Mouse (Mus musculus) midbrain, postnatal 0 days (tissue): ENCODE results near the gene Stxbp4. TPM values are rescaled to one million over a fixed set of nuclear protein-coding genes. Genes with fewer than 3 reads are reported as not detected.

Source experiments
- ATAC-seq: fragments of 200-750 bp; cut with Nextera tagmentation; 2 replicates; pipeline ENCODE4 v1.8.0; 2017; ENCODE audit warnings: moderate number of reproducible peaks, mild to moderate bottlenecking, moderate TSS enrichment, moderate library complexity; ENCODE audit not compliant: low FRiP score
- DNase-seq: peaks from one replicate; pipeline ENCODE4 v3.0.0-alpha.2; 2015; ENCODE audit warnings: low spot score
- H3K27ac ChIP-seq: fragments of 300-500 bp; sonication (generic); 2 replicates; pipeline ENCODE4 v1.5.1; 2014; ENCODE audit warnings: low read depth, mild to moderate bottlenecking, low read length, mixed read lengths
- H3K27me3 ChIP-seq: fragments of 300-500 bp; sonication (generic); 2 replicates; pipeline ENCODE4 v1.6.1; 2014; ENCODE audit warnings: low read length, control low read depth, mixed read lengths; ENCODE audit not compliant: insufficient read depth
- H3K36me3 ChIP-seq: fragments of 300-500 bp; sonication (generic); 2 replicates; pipeline ENCODE4 v1.6.1; 2014; ENCODE audit warnings: low read length, control low read depth, mixed read lengths; ENCODE audit not compliant: insufficient read depth
- H3K4me1 ChIP-seq: fragments of 300-500 bp; sonication (generic); 2 replicates; pipeline ENCODE4 v1.6.1; 2014; ENCODE audit warnings: mild to moderate bottlenecking, control low read depth, antibody characterized with exemption, low read length, mixed read lengths; ENCODE audit not compliant: insufficient read depth
- H3K4me2 ChIP-seq: fragments of 300-500 bp; sonication (generic); 2 replicates; pipeline ENCODE4 v1.6.1; 2014; ENCODE audit warnings: low read depth, mild to moderate bottlenecking, low read length, mixed read lengths; ENCODE audit not compliant: poor library complexity, severe bottlenecking
- H3K4me3 ChIP-seq: fragments of 300-500 bp; sonication (generic); 2 replicates; pipeline ENCODE4 v1.5.1; 2014; ENCODE audit warnings: low read depth, mild to moderate bottlenecking, low read length, moderate library complexity
- H3K9ac ChIP-seq: fragments of 300-500 bp; sonication (generic); replicated peaks from 2 replicates; pipeline ENCODE4 v1.6.1; 2014; ENCODE audit warnings: mild to moderate bottlenecking, low read length, moderate library complexity, mixed read lengths; ENCODE audit not compliant: poor library complexity, severe bottlenecking
- H3K9me3 ChIP-seq: fragments of 300-500 bp; sonication (generic); 2 replicates; pipeline ENCODE4 v1.6.1; 2016; ENCODE audit warnings: low read length, control low read depth
- CTCF ChIP-seq: IDR thresholded peaks from 2 replicates; pipeline ENCODE4 v1.5.1; 2016; ENCODE audit warnings: antibody characterized with exemption, mild to moderate bottlenecking
- WGBS: fragments of 180-500 bp; shearing (Covaris S2); extraction: QIAGEN DNeasy Blood & Tissue Kit; methylation state at CpG from one replicate; pipeline ENCODE4 v1.1.7; 2014; 5-methylcytosine and 5-hydroxymethylcytosine counted together
- polyA plus RNA-seq: library from polyadenylated mRNA; unstranded; fragments of >200 nt; fragmentation: Nextera tagmentation; extraction: Ambion mirVana; gene quantifications from 2 replicates; pipeline ENCODE4 v1.2.1, GENCODE M21; 2015
- total RNA-seq: library from RNA; depleted of rRNA; stranded (reverse); fragments of >200 nt; gene quantifications from 2 replicates; pipeline ENCODE4 v1.2.3, GENCODE M21; 2014

The Stxbp4 gene
- total and polyA plus RNA-seq, 2 experiments from 2014 or later, result 9.2 to 11.2 TPM

DNA sequence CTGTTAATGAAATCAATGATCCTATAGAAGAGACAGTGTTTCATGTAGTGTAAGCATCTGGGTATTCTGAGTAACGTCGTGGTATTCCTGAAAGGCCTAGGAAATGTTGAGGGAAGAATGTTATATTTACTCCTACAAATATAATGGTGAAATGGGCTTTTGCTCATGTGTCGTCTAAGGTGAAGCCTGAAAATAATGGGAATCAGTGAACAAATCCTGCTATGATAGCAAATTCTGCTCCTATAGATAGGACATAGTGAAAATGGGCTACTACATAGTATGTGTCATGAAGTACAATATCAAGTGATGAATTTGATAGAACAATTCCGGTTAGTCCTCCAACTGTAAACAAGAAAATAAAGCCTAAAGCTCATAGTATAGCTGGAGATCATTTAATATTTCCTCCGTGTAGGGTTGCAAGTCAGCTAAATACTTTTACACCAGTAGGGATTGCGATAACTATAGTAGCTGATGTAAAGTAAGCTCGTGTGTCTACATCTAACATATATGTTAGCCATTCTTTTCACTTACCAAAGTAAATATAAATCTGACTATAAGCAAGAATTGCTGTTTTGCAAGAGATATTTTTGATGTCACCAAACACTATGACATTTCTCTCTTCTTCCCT is 99.1 kb downstream of the Stxbp4 start:
- no peaks in the 10 kb centered on the region for H3K4me1 ChIP-seq
- DNase-seq (no peak), ATAC-seq (no peak)
- H3K9me3 ChIP-seq, result no peaks in the 10 kb centered on the region
- no peak overlapping the region for H3K4me3 ChIP-seq
- no peak for TF ChIP-seq CTCF
- no peak overlapping the region for H3K9ac ChIP-seq
- H3K4me2 ChIP-seq, result no peak overlapping the region
- no peaks in the 10 kb centered on the region for H3K27me3 ChIP-seq
- no peak overlapping the region for H3K27ac ChIP-seq
- WGBS, result 95% methylated on average over 7 of the region's 7 CpGs
- H3K36me3 ChIP-seq, result no peaks in the 10 kb centered on the region

DNA sequence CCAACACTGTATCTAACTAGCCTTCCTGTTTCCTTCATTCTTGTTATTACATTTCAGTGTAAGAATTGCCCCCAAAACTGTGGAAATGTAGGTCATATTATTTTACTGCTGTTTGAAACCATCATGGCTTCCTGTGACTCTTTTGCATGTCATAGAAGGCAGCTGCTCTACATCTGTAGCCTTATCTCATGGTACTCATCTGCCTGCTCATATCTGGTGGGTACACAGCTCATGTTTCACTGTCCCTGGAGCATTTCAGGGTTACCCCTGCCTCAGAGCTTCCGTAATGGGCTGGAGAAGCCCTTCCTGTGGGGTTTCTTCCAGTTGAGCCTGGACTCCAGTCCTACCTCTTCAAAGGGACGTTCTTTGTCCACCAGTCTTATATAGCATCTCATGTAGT is 112.6 kb downstream of the Stxbp4 start:
- H3K27me3 ChIP-seq, result no peaks in the 10 kb centered on the region
- H3K9ac ChIP-seq, result no peak overlapping the region
- H3K4me1 ChIP-seq, result peaks cover 6% of the 10 kb centered on the region; the same call in 1 of the 2 replicates
- H3K9me3 ChIP-seq, result no peaks in the 10 kb centered on the region
- no peak overlapping the region for H3K4me3 ChIP-seq
- H3K27ac ChIP-seq, result no peak overlapping the region
- H3K36me3 ChIP-seq, result peaks cover 4% of the 10 kb centered on the region; the same call in 1 of the 2 replicates
- TF ChIP-seq CTCF, result no peak
- DNase-seq (no peak), ATAC-seq (no peak)
- WGBS, result 91% methylated on average over 2 of the region's 2 CpGs
- H3K4me2 ChIP-seq, result no peak overlapping the region

DNA sequence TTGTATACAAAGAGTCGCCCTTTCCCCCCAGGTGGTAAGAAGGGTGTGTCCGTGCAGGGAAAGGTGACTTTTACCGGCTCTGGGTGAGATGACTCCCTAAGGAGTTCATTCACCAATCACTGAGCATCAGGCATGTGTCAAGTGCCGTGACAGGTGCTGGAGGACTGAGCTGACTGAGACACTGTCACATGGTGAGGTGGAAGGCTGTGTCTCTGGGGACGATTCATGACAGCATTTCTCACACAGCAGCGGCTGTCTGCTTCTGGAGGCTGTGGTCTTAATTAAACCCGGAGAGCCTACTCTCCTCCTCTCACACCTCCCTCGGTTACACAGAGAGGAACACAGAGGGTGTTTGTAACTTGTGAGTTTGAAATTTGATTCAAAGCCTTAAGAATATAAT is 116.8 kb downstream of the Stxbp4 start:
- Histone ChIP-seq H3K4me2 (no peak overlapping the region), H3K9me3 (no peaks in the 10 kb centered on the region), H3K4me3 (no peak overlapping the region), H3K27me3 (no peaks in the 10 kb centered on the region), H3K9ac (no peak overlapping the region), H3K4me1 (peaks cover 6% of the 10 kb centered on the region; the same call in 1 of the 2 replicates), H3K27ac (no peak overlapping the region), H3K36me3 (no peaks in the 10 kb centered on the region)
- ATAC-seq (no peak), DNase-seq (peak; percentile 20)
- 42% methylated on average over 8 of the region's 8 CpGs for WGBS
- no peak for TF ChIP-seq CTCF

DNA sequence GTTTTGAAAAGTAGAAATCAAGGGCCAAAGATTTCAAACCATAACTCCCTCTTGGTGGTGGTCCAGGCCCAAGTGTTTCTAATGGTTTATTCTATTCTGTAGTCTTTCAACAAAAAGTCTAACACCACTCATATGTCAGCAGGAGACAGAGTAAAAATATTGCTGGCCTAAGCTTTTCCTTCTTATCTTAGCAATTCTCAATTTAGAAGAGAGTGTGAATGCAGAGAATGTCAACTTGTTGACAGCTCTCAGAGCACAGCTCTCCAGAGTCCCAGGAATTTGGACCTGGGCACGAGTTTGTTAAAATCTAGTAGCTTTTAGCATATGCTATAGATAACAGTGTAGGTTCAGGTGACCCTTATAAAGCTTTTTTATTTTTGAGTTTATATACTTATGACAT is 120.1 kb downstream of the Stxbp4 start:
- H3K36me3 ChIP-seq, result no peaks in the 10 kb centered on the region
- TF ChIP-seq CTCF, result no peak
- H3K9me3 ChIP-seq, result no peaks in the 10 kb centered on the region
- peaks cover 9% of the 10 kb centered on the region; the same call in 1 of the 2 replicates for H3K4me1 ChIP-seq
- H3K4me2 ChIP-seq, result no peak overlapping the region
- no peaks in the 10 kb centered on the region for H3K27me3 ChIP-seq
- ATAC-seq (no peak), DNase-seq (no peak)
- WGBS, result 82% methylated on average over 1 of the region's 1 CpGs
- no peak overlapping the region for H3K9ac ChIP-seq
- no peak overlapping the region for H3K27ac ChIP-seq
- no peak overlapping the region for H3K4me3 ChIP-seq

DNA sequence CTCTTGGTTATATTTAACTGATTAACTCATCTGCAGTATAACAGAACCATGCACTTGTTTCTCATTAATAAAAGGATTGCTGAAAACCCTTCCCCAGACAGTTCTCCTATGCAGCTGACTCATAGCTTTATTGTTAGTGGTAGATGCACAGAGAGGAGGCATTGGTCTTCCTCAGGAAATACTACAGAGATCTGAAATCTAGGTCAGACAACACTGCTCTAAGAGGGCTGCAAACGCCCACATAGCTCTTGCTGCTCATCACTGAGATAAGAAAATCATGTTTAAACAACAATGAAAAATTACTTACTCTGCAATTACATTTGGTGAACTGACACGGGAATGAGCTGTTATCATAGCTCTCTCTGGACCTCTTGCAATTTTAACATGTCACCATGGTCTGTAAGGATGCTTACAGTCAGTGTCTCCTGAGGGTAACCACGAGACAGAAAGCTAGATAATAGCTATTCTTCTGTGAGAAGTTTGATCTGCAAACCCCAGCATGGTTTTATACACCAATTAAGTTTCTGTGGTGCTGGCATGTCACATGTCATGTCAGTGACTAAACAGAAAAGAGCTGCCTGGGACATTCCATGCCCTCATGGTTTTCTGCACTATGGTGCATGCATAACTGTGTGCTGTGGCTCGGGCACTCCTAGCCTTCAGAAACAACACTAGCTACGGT is 125.2 kb downstream of the Stxbp4 start:
- Histone ChIP-seq H3K4me3 (no peak overlapping the region), H3K36me3 (no peaks in the 10 kb centered on the region), H3K9ac (no peak overlapping the region), H3K4me1 (0 out of 2 replicates have a peak, but pooled peaks cover 3% of the 10 kb centered on the region), H3K9me3 (no peaks in the 10 kb centered on the region), H3K27ac (no peak overlapping the region), H3K27me3 (no peaks in the 10 kb centered on the region), H3K4me2 (no peak overlapping the region)
- TF ChIP-seq CTCF, result no peak
- WGBS, result 59% methylated on average over 5 of the region's 5 CpGs
- DNase-seq, result no peak
- no peak for ATAC-seq

DNA sequence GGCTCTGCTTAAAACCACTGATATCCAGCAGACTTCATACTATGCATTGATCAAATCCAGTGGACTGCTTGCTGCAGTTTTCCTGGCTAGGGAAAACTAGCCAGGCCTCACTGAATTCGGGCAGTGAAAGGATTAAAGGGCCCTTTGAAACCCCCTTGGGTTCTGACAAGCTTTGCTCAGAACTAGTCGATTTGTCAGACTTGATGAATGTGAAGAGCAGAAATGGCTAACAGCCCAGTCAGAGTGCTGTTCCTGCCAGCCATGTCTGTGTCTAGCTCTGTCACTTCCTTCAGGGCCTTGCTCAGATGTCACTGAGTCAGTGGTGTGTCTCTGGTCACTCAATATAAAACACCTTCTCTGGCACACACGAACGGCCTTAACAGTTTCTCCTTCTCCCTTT is 136.0 kb downstream of the Stxbp4 start:
- no peaks in the 10 kb centered on the region for H3K9me3 ChIP-seq
- no peak for TF ChIP-seq CTCF
- ATAC-seq (no peak), DNase-seq (peak; percentile 62)
- H3K4me3 ChIP-seq, result no peak overlapping the region
- H3K27ac ChIP-seq, result 0 out of 2 replicates have a peak overlapping the region, but pooled peaks have one; percentile 6
- H3K27me3 ChIP-seq, result no peaks in the 10 kb centered on the region
- H3K4me1 ChIP-seq, result 0 out of 2 replicates have a peak, but pooled peaks cover 3% of the 10 kb centered on the region
- H3K4me2 ChIP-seq, result no peak overlapping the region
- no peaks in the 10 kb centered on the region for H3K36me3 ChIP-seq
- no peak overlapping the region for H3K9ac ChIP-seq
- WGBS, result 59% methylated on average over 4 of the region's 4 CpGs
